Mouse (Mus musculus): ENCODE results near the gene Trappc3l. TPM values are rescaled to one million over a fixed set of nuclear protein-coding genes. Genes with fewer than 3 reads are reported as not detected.
A peak's percentile ranks its signal among the peaks of the same experiment; 100 is the strongest.

Trappc3l gene
- polyA plus RNA-seq, 1 experiment: not detected

DNA sequence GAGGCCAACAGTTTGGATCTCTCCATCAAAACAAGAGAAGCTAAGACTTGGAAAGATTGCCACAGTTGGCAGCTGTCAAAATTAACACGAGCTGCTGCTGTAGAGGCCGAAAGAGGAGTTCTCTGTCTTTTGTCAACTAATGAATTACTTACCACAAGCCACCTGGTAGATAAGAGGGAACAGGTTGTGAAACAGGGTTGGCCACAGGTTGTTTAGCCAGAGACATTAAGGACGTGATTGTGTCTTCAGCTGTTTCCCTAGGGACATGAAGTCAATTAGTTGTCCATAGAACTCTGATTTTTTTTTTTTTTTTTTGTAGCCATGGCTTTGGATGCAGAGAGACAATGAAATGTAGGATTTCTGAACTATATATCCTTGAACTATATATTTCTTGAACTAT lies 79.7 kb downstream of the Trappc3l start:
- Histone ChIP-seq H3K27me3 (ENCODE audit: control insufficient read depth, insufficient read depth, low read length) (no peaks in the 10 kb centered on the region), H3K4me3 (ENCODE audit: extremely low read depth, insufficient read depth, insufficient read length) (no peak overlapping the region), H3K27ac (ENCODE audit: insufficient read depth, low read length) (no peak overlapping the region), H3K36me3 (ENCODE audit: control insufficient read depth, insufficient read depth, low read length) (no peaks in the 10 kb centered on the region), H3K4me1 (ENCODE audit: control insufficient read depth, insufficient read depth, insufficient read length) (peaks cover 15% of the 10 kb centered on the region)
- 40% methylated on average over 3 of the region's 3 CpGs for WGBS
- TF ChIP-seq CTCF (IDR thresholded peaks at IDR 0.05; ENCODE audit: extremely low read depth, insufficient read depth, insufficient read length, insufficient replicate concordance) (no peak), POLR2A (IDR thresholded peaks at IDR 0.05; ENCODE audit: low read depth, low read length) (no peak)
- DNase-seq (ENCODE audit: low read depth in 1 of 2, low spot score in 2 of 2): no peak

DNA sequence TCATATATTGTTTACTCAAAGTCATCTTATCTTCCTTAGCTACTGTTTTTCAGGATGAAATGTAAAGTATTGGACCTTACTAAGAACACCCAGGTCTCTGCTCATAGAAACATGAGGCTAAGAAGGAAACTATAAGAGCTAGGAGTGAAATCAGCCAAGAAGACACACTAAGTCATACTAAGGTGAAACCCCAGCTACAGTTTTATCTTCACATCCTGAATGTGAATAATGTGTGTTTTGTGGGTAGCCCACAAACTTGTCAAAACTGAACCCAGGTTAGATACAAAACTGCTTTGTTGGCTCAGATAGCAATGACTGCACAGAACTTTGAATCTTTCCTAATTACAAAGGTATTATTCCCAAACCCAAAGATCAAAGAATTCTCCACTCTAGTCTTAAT lies 80.4 kb downstream of the Trappc3l start:
- H3K4me1 ChIP-seq (ENCODE audit: control insufficient read depth, insufficient read depth, insufficient read length): peaks cover 15% of the 10 kb centered on the region
- H3K27me3 ChIP-seq (ENCODE audit: control insufficient read depth, insufficient read depth, low read length): no peaks in the 10 kb centered on the region
- no peak overlapping the region for H3K4me3 ChIP-seq (ENCODE audit: extremely low read depth, insufficient read depth, insufficient read length)
- H3K27ac ChIP-seq (ENCODE audit: insufficient read depth, low read length): no peak overlapping the region
- no peak for TF ChIP-seq CTCF (IDR thresholded peaks at IDR 0.05; ENCODE audit: extremely low read depth, insufficient read depth, insufficient read length, insufficient replicate concordance)
- TF ChIP-seq POLR2A (IDR thresholded peaks at IDR 0.05; ENCODE audit: low read depth, low read length): no peak
- H3K36me3 ChIP-seq (ENCODE audit: control insufficient read depth, insufficient read depth, low read length): no peaks in the 10 kb centered on the region
- DNase-seq (ENCODE audit: low read depth in 1 of 2, low spot score in 2 of 2): no peak

DNA sequence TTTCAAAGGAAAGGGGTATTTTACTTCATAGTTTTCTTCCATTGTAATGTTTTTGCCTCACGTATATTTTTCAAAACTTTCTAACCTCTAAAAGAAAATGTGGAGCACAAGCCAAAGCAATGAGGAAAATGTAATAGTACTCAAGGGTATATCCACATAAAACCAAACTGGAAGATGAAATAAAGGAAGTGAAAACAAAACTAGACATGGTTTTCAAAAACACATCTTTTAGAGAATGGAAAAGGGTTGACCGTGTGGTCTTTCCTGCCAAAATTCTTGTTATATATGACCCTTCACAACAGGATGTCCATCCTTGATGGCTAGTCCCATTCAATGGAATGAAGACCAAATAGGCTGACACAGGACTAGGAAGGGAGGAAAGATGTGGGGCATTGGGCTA lies 81.0 kb downstream of the Trappc3l start:
- TF ChIP-seq POLR2A (IDR thresholded peaks at IDR 0.05; ENCODE audit: low read depth, low read length) (no peak), CTCF (IDR thresholded peaks at IDR 0.05; ENCODE audit: extremely low read depth, insufficient read depth, insufficient read length, insufficient replicate concordance) (no peak)
- H3K36me3 ChIP-seq (ENCODE audit: control insufficient read depth, insufficient read depth, low read length): no peaks in the 10 kb centered on the region
- no peak for DNase-seq (ENCODE audit: low read depth in 1 of 2, low spot score in 2 of 2)
- 47% methylated on average over 2 of the region's 2 CpGs for WGBS
- no peak overlapping the region for H3K4me3 ChIP-seq (ENCODE audit: extremely low read depth, insufficient read depth, insufficient read length)
- H3K4me1 ChIP-seq (ENCODE audit: control insufficient read depth, insufficient read depth, insufficient read length): peaks cover 15% of the 10 kb centered on the region
- no peaks in the 10 kb centered on the region for H3K27me3 ChIP-seq (ENCODE audit: control insufficient read depth, insufficient read depth, low read length)
- 0 out of 2 replicates have a peak overlapping the region, but pooled peaks have one; percentile 1 for H3K27ac ChIP-seq (ENCODE audit: insufficient read depth, low read length)

DNA sequence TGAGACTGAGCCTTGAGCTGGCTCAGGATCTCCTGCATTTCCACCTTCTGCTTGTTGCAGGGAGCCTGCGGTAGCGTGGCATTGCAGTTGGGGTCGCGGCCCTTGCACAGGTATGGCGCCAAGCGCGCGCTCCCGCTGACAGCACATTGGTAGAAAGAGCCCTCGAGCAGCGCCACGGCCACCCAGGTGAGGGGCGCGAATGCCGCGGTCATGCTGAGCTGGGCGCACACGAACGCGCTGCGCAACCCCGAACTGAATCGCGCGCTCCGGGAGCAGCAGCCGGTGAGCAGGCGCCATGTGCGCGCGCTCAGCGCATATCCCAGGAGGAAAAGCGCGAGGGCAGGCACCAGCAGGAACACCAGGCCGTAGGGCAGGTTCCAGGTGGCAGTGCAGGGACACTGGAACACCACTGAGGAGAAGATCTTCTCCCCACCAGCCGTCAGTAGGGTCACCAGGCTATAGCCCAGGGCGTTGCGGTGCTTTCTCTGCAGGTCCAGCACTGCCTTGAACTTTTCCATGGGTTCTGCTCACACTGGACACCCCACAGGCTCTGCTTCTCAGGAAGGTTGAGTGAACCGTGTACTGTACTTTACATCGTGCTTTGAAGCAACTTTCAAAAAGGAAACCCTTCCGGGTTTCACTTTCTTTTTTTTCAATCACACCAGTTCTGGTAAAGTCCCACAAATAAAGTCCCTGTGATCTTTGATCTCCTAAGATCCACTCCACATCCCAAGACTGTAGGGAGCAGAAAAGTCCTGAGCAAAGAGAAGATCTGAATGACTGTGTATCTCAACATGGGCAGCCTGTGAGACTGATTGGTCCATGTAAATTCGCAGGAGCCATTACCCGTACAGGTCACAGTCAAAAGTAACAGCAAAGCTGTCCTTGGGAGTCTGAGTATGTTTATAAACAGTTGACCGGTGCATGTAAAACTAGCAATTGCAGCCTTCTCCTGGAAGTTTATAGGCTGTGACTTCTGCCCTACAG lies 90.3 kb downstream of the Trappc3l start, which contains the start of gene Calhm6:
Calhm6 (minus strand) TSS at position 593 of the 987 bp plus-strand sequence.
- peak within 1 kb of the TSS; percentile 87 for H3K27ac ChIP-seq (ENCODE audit: insufficient read depth, low read length)
- no peaks in the 10 kb centered on the region for H3K27me3 ChIP-seq (ENCODE audit: control insufficient read depth, insufficient read depth, low read length)
- H3K4me3 ChIP-seq (ENCODE audit: extremely low read depth, insufficient read depth, insufficient read length): peak within 1 kb of the TSS; percentile 61
- H3K36me3 ChIP-seq (ENCODE audit: control insufficient read depth, insufficient read depth, low read length): no peaks in the 10 kb centered on the region
- TF ChIP-seq POLR2A (IDR thresholded peaks at IDR 0.05; ENCODE audit: low read depth, low read length) (no peak), CTCF (IDR thresholded peaks at IDR 0.05; ENCODE audit: extremely low read depth, insufficient read depth, insufficient read length, insufficient replicate concordance) (no peak)
- DNase-seq (ENCODE audit: low read depth in 1 of 2, low spot score in 2 of 2): peak in 1 of 2 experiments; percentile 49
- WGBS: 5% methylated on average over 44 of the region's 44 CpGs
- peaks cover 9% of the 10 kb centered on the region; the same call in 1 of the 2 replicates for H3K4me1 ChIP-seq (ENCODE audit: control insufficient read depth, insufficient read depth, insufficient read length)

DNA sequence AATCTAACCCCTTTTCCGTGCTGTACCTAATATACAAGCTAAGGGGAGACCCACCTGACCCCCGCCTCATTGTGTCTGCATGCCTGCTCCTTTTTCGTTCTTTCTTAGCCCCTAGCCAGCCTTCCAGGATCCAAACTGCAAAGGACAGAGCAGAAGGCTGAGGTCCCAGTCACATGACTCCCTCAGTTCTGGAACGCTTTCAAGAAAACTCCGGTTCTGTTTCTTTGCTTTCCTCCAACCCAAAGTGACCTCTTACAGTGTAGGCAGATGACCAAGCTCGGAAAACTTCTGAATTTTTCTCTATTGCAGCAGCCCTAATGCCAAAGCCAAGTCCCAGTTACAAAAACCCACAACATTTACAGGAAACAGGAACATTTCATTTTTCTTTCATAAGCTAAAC lies 91.0 kb downstream of the Trappc3l start:
- H3K27me3 ChIP-seq (ENCODE audit: control insufficient read depth, insufficient read depth, low read length): no peaks in the 10 kb centered on the region
- H3K27ac ChIP-seq (ENCODE audit: insufficient read depth, low read length): peak overlapping the region; percentile 87
- DNase-seq (ENCODE audit: low read depth in 1 of 2, low spot score in 2 of 2): no peak
- TF ChIP-seq CTCF (IDR thresholded peaks at IDR 0.05; ENCODE audit: extremely low read depth, insufficient read depth, insufficient read length, insufficient replicate concordance) (no peak), POLR2A (IDR thresholded peaks at IDR 0.05; ENCODE audit: low read depth, low read length) (no peak)
- H3K4me1 ChIP-seq (ENCODE audit: control insufficient read depth, insufficient read depth, insufficient read length): peaks cover 9% of the 10 kb centered on the region; the same call in 1 of the 2 replicates
- no peaks in the 10 kb centered on the region for H3K36me3 ChIP-seq (ENCODE audit: control insufficient read depth, insufficient read depth, low read length)
- H3K4me3 ChIP-seq (ENCODE audit: extremely low read depth, insufficient read depth, insufficient read length): no peak overlapping the region
- 61% methylated on average over 6 of the region's 6 CpGs for WGBS

DNA sequence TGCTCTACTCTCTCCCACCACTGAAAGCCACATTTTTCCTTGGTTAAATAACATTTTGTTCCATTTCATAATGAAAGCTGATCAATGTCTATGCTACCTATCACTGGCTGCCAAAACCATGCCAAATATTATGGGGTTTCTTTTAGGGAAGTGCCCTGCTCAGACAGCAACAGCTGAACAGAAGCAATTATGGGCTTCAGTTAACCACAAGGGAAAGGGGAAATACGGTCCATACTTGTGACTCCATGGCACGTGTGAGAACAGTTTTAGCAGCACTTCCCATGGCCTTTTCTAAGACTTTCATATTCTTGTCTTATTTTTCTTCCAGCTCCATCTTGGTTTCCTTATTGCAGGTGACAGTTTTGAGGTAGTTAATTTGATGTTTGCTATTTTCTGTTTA lies 94.0 kb downstream of the Trappc3l start:
- Histone ChIP-seq H3K4me1 (ENCODE audit: control insufficient read depth, insufficient read depth, insufficient read length) (peaks cover 6% of the 10 kb centered on the region; the same call in 1 of the 2 replicates), H3K27me3 (ENCODE audit: control insufficient read depth, insufficient read depth, low read length) (no peaks in the 10 kb centered on the region), H3K27ac (ENCODE audit: insufficient read depth, low read length) (no peak overlapping the region), H3K36me3 (ENCODE audit: control insufficient read depth, insufficient read depth, low read length) (no peaks in the 10 kb centered on the region), H3K4me3 (ENCODE audit: extremely low read depth, insufficient read depth, insufficient read length) (no peak overlapping the region)
- peak in 1 of 2 experiments; percentile 45 for DNase-seq (ENCODE audit: low read depth in 1 of 2, low spot score in 2 of 2)
- no peak for TF ChIP-seq CTCF (IDR thresholded peaks at IDR 0.05; ENCODE audit: extremely low read depth, insufficient read depth, insufficient read length, insufficient replicate concordance)
- TF ChIP-seq POLR2A (IDR thresholded peaks at IDR 0.05; ENCODE audit: low read depth, low read length): no peak
- WGBS: 15% methylated on average over 2 of the region's 2 CpGs

Data from spleen, adult 2 months (tissue).